Mouse (Mus musculus): Measurements from ENCODE around the gene Cd47. TPM values are rescaled to one million over a fixed set of nuclear protein-coding genes. Genes with fewer than 3 reads are reported as not detected.

Gene Cd47
- total and polyA plus RNA-seq, 3 experiments: 30.9 to 87.1 (median 76.5) TPM

DNA sequence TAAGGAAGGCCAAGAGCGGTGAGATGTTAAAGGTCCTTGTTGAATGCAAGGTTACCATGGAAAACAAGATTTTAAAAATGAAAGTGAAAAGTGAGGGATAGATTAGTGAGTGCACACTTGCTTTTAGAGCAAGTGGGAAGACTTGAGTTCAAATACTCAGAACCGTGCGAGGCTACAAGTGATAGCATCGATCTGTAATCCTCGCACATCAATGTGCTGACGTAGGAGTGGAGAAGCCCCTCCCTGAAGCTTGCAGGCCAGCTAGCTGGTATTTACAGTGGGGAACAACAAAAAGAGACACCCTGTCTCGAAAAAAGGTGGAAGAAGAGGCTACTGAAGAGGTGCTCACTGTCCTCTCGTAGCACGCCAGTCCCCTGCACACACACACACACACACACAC is 6.7 kb upstream of the Cd47 start:
- intact Hi-C loops (cut with DNase I): loop anchor here (5.0 kb wide), 1 partner anchor 99 kb away; no protein-coding TSS in a partner anchor
- Histone ChIP-seq H3K27ac (no peak overlapping the region), H3K79me2 (replicated peaks; ENCODE audit: control insufficient read depth, insufficient read depth, low read length) (no peaks in the 10 kb centered on the region), H3K4me3 (no peak overlapping the region), H3K4me1 (ENCODE audit: control insufficient read depth, insufficient read depth, low read length) (peaks cover 4% of the 10 kb centered on the region), H3K27me3 (ENCODE audit: control insufficient read depth, insufficient read depth, low read length) (no peaks in the 10 kb centered on the region), H3K9ac (ENCODE audit: low read depth, low read length) (no peak overlapping the region), H3K36me3 (ENCODE audit: control insufficient read depth, insufficient read depth, low read length) (no peaks in the 10 kb centered on the region)
- DNase-seq: no peak
- TF ChIP-seq CTCF (IDR thresholded peaks at IDR 0.05) (no peak), POLR2A (IDR thresholded peaks at IDR 0.05; ENCODE audit: insufficient read depth, low read depth, low read length) (no peak), EP300 (IDR thresholded peaks at IDR 0.05; ENCODE audit: insufficient read depth, low read depth, low read length) (no peak)
- 92% methylated on average over 9 of the region's 9 CpGs for WGBS

- Histone ChIP-seq H3K36me3 (ENCODE audit: control insufficient read depth, insufficient read depth, low read length) (0 out of 2 replicates have a peak, but pooled peaks cover 2% of the 10 kb centered on the region), H3K27ac (no peak overlapping the region), H3K27me3 (ENCODE audit: control insufficient read depth, insufficient read depth, low read length) (no peaks in the 10 kb centered on the region), H3K4me3 (no peak overlapping the region), H3K9ac (ENCODE audit: low read depth, low read length) (no peak overlapping the region), H3K4me1 (ENCODE audit: control insufficient read depth, insufficient read depth, low read length) (peaks cover 9% of the 10 kb centered on the region), H3K79me2 (replicated peaks; ENCODE audit: control insufficient read depth, insufficient read depth, low read length) (no peaks in the 10 kb centered on the region)
- 87% methylated on average over 2 of the region's 2 CpGs for WGBS
- TF ChIP-seq EP300 (IDR thresholded peaks at IDR 0.05; ENCODE audit: insufficient read depth, low read depth, low read length) (no peak), POLR2A (IDR thresholded peaks at IDR 0.05; ENCODE audit: insufficient read depth, low read depth, low read length) (no peak), CTCF (IDR thresholded peaks at IDR 0.05) (no peak)
- intact Hi-C loops (cut with DNase I): no loop called here
- DNase-seq: no peak
These were observed 4.1 kb upstream of the Cd47 start for GRCm38 (mm10) chr16:49796271-49796670.

DNA sequence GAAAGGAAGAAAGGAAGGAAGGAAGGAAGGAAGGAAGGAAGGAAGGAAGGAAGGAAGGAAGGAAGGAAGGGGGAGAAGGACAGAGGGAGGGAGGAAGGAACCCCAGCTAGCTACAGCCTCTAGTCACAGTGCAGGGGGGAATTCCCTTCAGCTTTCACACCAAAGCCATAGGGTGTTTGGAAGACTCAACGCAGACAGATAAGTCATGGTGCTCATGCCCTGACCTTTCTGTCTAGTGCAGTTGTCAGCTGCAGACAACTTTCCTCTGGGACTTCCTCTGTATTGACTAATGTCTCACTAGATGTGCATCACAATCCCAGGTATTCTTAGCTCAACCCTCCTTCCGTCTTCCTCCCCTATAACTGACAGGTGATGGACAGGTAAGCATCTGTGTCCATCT is 3.4 kb upstream of the Cd47 start:
- Histone ChIP-seq H3K4me1 (ENCODE audit: control insufficient read depth, insufficient read depth, low read length) (peaks cover 10% of the 10 kb centered on the region), H3K36me3 (ENCODE audit: control insufficient read depth, insufficient read depth, low read length) (0 out of 2 replicates have a peak, but pooled peaks cover 2% of the 10 kb centered on the region), H3K27ac (no peak overlapping the region), H3K4me3 (no peak overlapping the region), H3K27me3 (ENCODE audit: control insufficient read depth, insufficient read depth, low read length) (no peaks in the 10 kb centered on the region), H3K79me2 (replicated peaks; ENCODE audit: control insufficient read depth, insufficient read depth, low read length) (no peaks in the 10 kb centered on the region), H3K9ac (ENCODE audit: low read depth, low read length) (no peak overlapping the region)
- 87% methylated on average over 2 of the region's 2 CpGs for WGBS
- DNase-seq: no peak
- intact Hi-C loops (cut with DNase I): no loop called here
- no peak for TF ChIP-seq CTCF (IDR thresholded peaks at IDR 0.05)
- no peak for TF ChIP-seq POLR2A (IDR thresholded peaks at IDR 0.05; ENCODE audit: insufficient read depth, low read depth, low read length)
- TF ChIP-seq EP300 (IDR thresholded peaks at IDR 0.05; ENCODE audit: insufficient read depth, low read depth, low read length): no peak

DNA sequence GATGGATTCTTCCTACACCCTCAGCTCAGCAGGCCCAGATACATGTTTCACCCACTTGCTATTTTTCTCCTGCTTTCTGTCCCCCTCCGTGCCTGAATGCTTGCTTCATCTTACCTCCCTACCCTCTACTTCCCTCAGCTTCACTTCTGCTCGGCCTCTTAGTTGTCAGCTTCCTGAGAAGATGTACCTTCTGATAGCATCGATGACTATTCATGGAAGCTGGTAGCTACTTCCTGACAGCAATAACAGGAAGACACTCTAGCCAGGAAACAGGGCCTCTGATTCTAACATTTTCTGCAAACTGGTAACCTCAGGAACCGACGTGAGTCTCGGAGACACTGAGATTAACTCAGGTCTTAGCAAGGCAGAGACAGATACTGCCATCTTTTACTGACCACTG is 1.5 kb upstream of the Cd47 start:
- Histone ChIP-seq H3K9ac (ENCODE audit: low read depth, low read length) (no peak overlapping the region), H3K4me1 (ENCODE audit: control insufficient read depth, insufficient read depth, low read length) (peaks cover 7% of the 10 kb centered on the region), H3K27ac (peak overlapping the region; percentile 63), H3K27me3 (ENCODE audit: control insufficient read depth, insufficient read depth, low read length) (no peaks in the 10 kb centered on the region), H3K4me3 (no peak overlapping the region), H3K79me2 (replicated peaks; ENCODE audit: control insufficient read depth, insufficient read depth, low read length) (no peaks in the 10 kb centered on the region), H3K36me3 (ENCODE audit: control insufficient read depth, insufficient read depth, low read length) (0 out of 2 replicates have a peak, but pooled peaks cover 2% of the 10 kb centered on the region)
- peak in 1 of 2 experiments; percentile 18 for DNase-seq
- TF ChIP-seq POLR2A (IDR thresholded peaks at IDR 0.05; ENCODE audit: insufficient read depth, low read depth, low read length): no peak
- TF ChIP-seq EP300 (IDR thresholded peaks at IDR 0.05; ENCODE audit: insufficient read depth, low read depth, low read length): no peak
- no peak for TF ChIP-seq CTCF (IDR thresholded peaks at IDR 0.05)
- intact Hi-C loops (cut with DNase I): loop anchor here (2.0 kb wide), 1 partner anchor 30 kb away; no protein-coding TSS in a partner anchor
- WGBS: 43% methylated on average over 6 of the region's 6 CpGs

DNA sequence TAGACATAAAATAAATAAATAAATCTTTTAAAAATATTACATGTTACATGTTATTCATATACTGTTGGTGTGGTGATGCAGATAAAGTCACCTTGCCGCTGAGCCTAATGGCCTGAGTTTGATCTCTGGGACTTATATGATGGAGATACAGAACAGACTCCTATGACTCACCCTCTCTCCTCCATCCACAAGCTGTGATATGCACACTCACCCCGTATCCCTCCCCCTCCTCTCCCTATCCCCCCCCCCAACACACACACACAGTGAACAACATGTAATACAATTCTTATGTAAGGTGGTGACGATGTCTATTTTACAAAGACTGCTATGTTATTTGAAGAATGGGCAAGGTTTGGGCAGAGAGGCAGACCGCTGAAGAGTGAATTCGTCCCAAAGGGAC is 663 bp downstream of the Cd47 start:
- H3K27ac ChIP-seq: no peak overlapping the region
- TF ChIP-seq POLR2A (IDR thresholded peaks at IDR 0.05; ENCODE audit: insufficient read depth, low read depth, low read length) (no peak), EP300 (IDR thresholded peaks at IDR 0.05; ENCODE audit: insufficient read depth, low read depth, low read length) (no peak), CTCF (IDR thresholded peaks at IDR 0.05) (no peak)
- WGBS: 64% methylated on average over 5 of the region's 5 CpGs
- H3K4me3 ChIP-seq: no peak overlapping the region
- H3K27me3 ChIP-seq (ENCODE audit: control insufficient read depth, insufficient read depth, low read length): no peaks in the 10 kb centered on the region
- H3K79me2 ChIP-seq (replicated peaks; ENCODE audit: control insufficient read depth, insufficient read depth, low read length): no peaks in the 10 kb centered on the region
- H3K36me3 ChIP-seq (ENCODE audit: control insufficient read depth, insufficient read depth, low read length): 0 out of 2 replicates have a peak, but pooled peaks cover 2% of the 10 kb centered on the region
- intact Hi-C loops (cut with DNase I): loop anchor here (5.0 kb wide), 3 partner anchors 56 to 106 kb away; partner anchors contain the start of gene Ift57
- H3K9ac ChIP-seq (ENCODE audit: low read depth, low read length): no peak overlapping the region
- H3K4me1 ChIP-seq (ENCODE audit: control insufficient read depth, insufficient read depth, low read length): peaks cover 7% of the 10 kb centered on the region
- no peak for DNase-seq

DNA sequence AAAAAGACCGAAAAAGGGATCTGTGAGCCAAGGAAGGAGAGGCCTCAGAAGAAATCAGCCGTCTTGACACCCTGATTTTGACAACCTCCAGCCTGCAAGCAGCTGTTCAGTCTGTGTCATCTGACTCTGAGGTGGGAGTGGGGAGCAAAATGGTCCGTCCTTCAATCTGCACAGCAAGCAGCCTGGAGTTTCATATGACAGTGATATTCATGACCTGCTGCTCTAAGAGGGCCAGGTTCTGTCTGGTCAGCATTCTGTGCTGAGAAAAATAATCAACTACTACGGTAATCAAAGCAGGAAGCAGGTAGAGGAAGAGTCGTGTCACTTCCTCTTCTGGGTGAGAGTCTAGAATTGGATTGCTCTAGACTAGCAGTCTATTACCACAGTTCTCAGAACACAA is 1.1 kb downstream of the Cd47 start:
- Histone ChIP-seq H3K4me3 (no peak overlapping the region), H3K9ac (ENCODE audit: low read depth, low read length) (no peak overlapping the region), H3K27me3 (ENCODE audit: control insufficient read depth, insufficient read depth, low read length) (no peaks in the 10 kb centered on the region), H3K4me1 (ENCODE audit: control insufficient read depth, insufficient read depth, low read length) (peaks cover 7% of the 10 kb centered on the region), H3K27ac (no peak overlapping the region), H3K36me3 (ENCODE audit: control insufficient read depth, insufficient read depth, low read length) (0 out of 2 replicates have a peak, but pooled peaks cover 2% of the 10 kb centered on the region), H3K79me2 (replicated peaks; ENCODE audit: control insufficient read depth, insufficient read depth, low read length) (no peaks in the 10 kb centered on the region)
- no peak for TF ChIP-seq CTCF (IDR thresholded peaks at IDR 0.05)
- no peak for TF ChIP-seq EP300 (IDR thresholded peaks at IDR 0.05; ENCODE audit: insufficient read depth, low read depth, low read length)
- no peak for TF ChIP-seq POLR2A (IDR thresholded peaks at IDR 0.05; ENCODE audit: insufficient read depth, low read depth, low read length)
- intact Hi-C loops (cut with DNase I): loop anchor here (5.0 kb wide), 3 partner anchors 56 to 106 kb away; partner anchors contain the start of gene Ift57
- 53% methylated on average over 5 of the region's 5 CpGs for WGBS
- DNase-seq: no peak
